Mouse (Mus musculus) neural tube, embryonic 11.5 days (tissue): ENCODE measurements around the gene Adgrf5. TPM values are rescaled to one million over a fixed set of nuclear protein-coding genes. Genes with fewer than 3 reads are reported as not detected.

Experiments used
- ATAC-seq: fragments of 200-750 bp; cut with Nextera tagmentation; 2 replicates; pipeline ENCODE4 v1.8.0; 2017; ENCODE audit warnings: moderate number of reproducible peaks, mild to moderate bottlenecking, moderate TSS enrichment, moderate library complexity; ENCODE audit not compliant: insufficient read depth, low FRiP score, low TSS enrichment
- DNase-seq: peaks from one replicate; pipeline ENCODE4 v3.0.0-alpha.2; 2015; ENCODE audit warnings: low spot score
- H3K27ac ChIP-seq: fragments of 300-500 bp; sonication (generic); 2 replicates; pipeline ENCODE4 v1.5.1; 2014; ENCODE audit warnings: low read depth, mild to moderate bottlenecking, low read length
- H3K27me3 ChIP-seq: fragments of 300-500 bp; sonication (generic); 2 replicates; pipeline ENCODE4 v1.6.1; 2014; ENCODE audit warnings: mild to moderate bottlenecking, low read length, mixed read lengths; ENCODE audit not compliant: control insufficient read depth, insufficient read depth
- H3K36me3 ChIP-seq: fragments of 300-500 bp; sonication (generic); 2 replicates; pipeline ENCODE4 v1.6.1; 2014; ENCODE audit warnings: mild to moderate bottlenecking, low read length, moderate library complexity, mixed read lengths; ENCODE audit not compliant: control insufficient read depth, insufficient read depth
- H3K4me1 ChIP-seq: fragments of 300-500 bp; sonication (generic); 2 replicates; pipeline ENCODE4 v1.6.1; 2014; ENCODE audit warnings: low read length, mixed read lengths; ENCODE audit not compliant: control insufficient read depth, insufficient read depth
- H3K4me2 ChIP-seq: fragments of 300-500 bp; sonication (generic); 2 replicates; pipeline ENCODE4 v1.6.1; 2014; ENCODE audit warnings: low read depth, mild to moderate bottlenecking, moderate library complexity
- H3K4me3 ChIP-seq: fragments of 300-500 bp; sonication (generic); 2 replicates; pipeline ENCODE4 v1.5.1; 2014; ENCODE audit warnings: low read depth, low read length
- H3K9ac ChIP-seq: fragments of 300-500 bp; sonication (generic); 2 replicates; pipeline ENCODE4 v1.6.1; 2014; ENCODE audit warnings: mild to moderate bottlenecking, low read length
- H3K9me3 ChIP-seq: fragments of 300-500 bp; sonication (generic); 2 replicates; pipeline ENCODE4 v1.6.1; 2016; ENCODE audit warnings: low read length; ENCODE audit not compliant: control insufficient read depth
- WGBS: fragments of 180-500 bp; shearing (Covaris S2); extraction: QIAGEN DNeasy Blood & Tissue Kit; methylation state at CpG from one replicate; pipeline ENCODE4 v1.1.7; 2014; 5-methylcytosine and 5-hydroxymethylcytosine counted together
- polyA plus RNA-seq: library from polyadenylated mRNA; unstranded; fragments of >200 nt; fragmentation: Nextera tagmentation; extraction: Ambion mirVana; gene quantifications from 2 replicates; pipeline ENCODE4 v1.2.1, GENCODE M21; 2014

The Adgrf5 gene
- polyA plus RNA-seq, 1 experiment from 2014 or later = 11.5 TPM

- H3K36me3 ChIP-seq = no peaks in the 10 kb centered on the region
- no peaks in the 10 kb centered on the region for H3K9me3 ChIP-seq
- H3K4me3 ChIP-seq = no peak overlapping the region
- H3K27ac ChIP-seq = no peak overlapping the region
- H3K4me1 ChIP-seq = no peaks in the 10 kb centered on the region
- WGBS = 59% methylated on average over 9 of the region's 9 CpGs
- no peak overlapping the region for H3K9ac ChIP-seq
- no peaks in the 10 kb centered on the region for H3K27me3 ChIP-seq
- no peak for ATAC-seq
- DNase-seq = no peak
- no peak overlapping the region for H3K4me2 ChIP-seq
These were observed 31.9 kb downstream of the Adgrf5 start for GRCm38 (mm10) chr17:43392191-43392590.

- Histone ChIP-seq H3K36me3 (no peaks in the 10 kb centered on the region), H3K9me3 (no peaks in the 10 kb centered on the region), H3K4me1 (no peaks in the 10 kb centered on the region), H3K9ac (no peak overlapping the region), H3K27ac (no peak overlapping the region), H3K27me3 (no peaks in the 10 kb centered on the region), H3K4me3 (no peak overlapping the region), H3K4me2 (no peak overlapping the region)
- DNase-seq (no peak), ATAC-seq (no peak)
- WGBS = 91% methylated on average over 8 of the region's 8 CpGs
These were observed 33.4 kb downstream of the Adgrf5 start for GRCm38 (mm10) chr17:43393669-43394068.

- no peak overlapping the region for H3K9ac ChIP-seq
- no peak overlapping the region for H3K27ac ChIP-seq
- H3K4me2 ChIP-seq = no peak overlapping the region
- 82% methylated on average over 12 of the region's 12 CpGs for WGBS
- no peak for DNase-seq
- H3K27me3 ChIP-seq = no peaks in the 10 kb centered on the region
- H3K4me1 ChIP-seq = no peaks in the 10 kb centered on the region
- H3K36me3 ChIP-seq = no peaks in the 10 kb centered on the region
- ATAC-seq = no peak
- H3K9me3 ChIP-seq = no peaks in the 10 kb centered on the region
- H3K4me3 ChIP-seq = no peak overlapping the region
These were observed 35.4 kb downstream of the Adgrf5 start for GRCm38 (mm10) chr17:43395400-43396258.

DNA sequence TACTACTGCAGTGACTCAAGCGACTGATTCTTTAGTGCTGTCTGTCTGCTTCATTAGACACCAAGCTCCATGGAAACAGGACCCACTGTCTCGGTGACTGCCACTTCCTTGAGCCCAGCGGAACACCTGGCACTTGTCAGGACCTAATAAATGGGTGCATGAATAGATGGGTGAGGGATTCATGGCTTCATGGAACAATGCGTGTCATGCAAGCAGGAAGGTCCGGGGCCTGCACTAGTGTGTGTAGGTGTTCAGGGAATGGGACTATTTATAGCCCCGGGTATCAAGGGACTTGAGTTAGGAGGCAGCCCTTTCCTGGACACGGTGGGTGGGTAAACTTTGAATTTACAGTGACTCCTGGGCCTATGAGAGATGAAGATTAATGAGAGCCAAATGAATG, 38.4 kb downstream of the Adgrf5 start:
- Histone ChIP-seq H3K9ac (no peak overlapping the region), H3K4me1 (no peaks in the 10 kb centered on the region), H3K36me3 (no peaks in the 10 kb centered on the region), H3K27me3 (no peaks in the 10 kb centered on the region), H3K27ac (no peak overlapping the region), H3K4me3 (no peak overlapping the region), H3K9me3 (no peaks in the 10 kb centered on the region), H3K4me2 (no peak overlapping the region)
- ATAC-seq (no peak), DNase-seq (no peak)
- WGBS = 56% methylated on average over 7 of the region's 7 CpGs

GRCm38 (mm10) chr17:43399151-43399550, 38.9 kb downstream of the Adgrf5 start:
- Histone ChIP-seq H3K27me3 (no peaks in the 10 kb centered on the region), H3K27ac (no peak overlapping the region), H3K9me3 (no peaks in the 10 kb centered on the region), H3K4me3 (no peak overlapping the region), H3K4me2 (no peak overlapping the region), H3K4me1 (no peaks in the 10 kb centered on the region), H3K36me3 (no peaks in the 10 kb centered on the region), H3K9ac (no peak overlapping the region)
- no peak for DNase-seq
- WGBS = 81% methylated on average over 3 of the region's 3 CpGs
- no peak for ATAC-seq

DNA sequence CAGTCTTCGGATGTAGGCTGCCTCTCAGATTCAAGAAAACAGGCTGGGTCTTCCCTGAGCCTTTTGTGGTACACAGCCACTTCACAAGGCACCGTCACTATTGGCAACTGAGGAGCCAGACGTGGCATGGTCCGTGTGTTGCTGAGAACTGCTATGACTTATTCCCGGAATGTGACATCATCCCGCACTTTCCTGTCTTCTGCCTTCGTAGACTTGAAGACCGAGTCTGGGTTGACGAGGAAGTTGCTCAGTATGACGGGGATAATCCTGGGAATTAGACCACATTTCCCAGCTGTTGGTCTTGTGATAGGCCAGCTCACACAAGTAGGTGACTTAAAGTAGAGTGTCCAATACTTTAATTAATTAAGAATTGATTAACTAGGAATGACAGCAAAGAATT, 40.2 kb downstream of the Adgrf5 start:
- no peak for ATAC-seq
- no peak overlapping the region for H3K9ac ChIP-seq
- no peak for DNase-seq
- WGBS = 83% methylated on average over 10 of the region's 10 CpGs
- no peaks in the 10 kb centered on the region for H3K36me3 ChIP-seq
- no peaks in the 10 kb centered on the region for H3K9me3 ChIP-seq
- H3K27me3 ChIP-seq = no peaks in the 10 kb centered on the region
- no peaks in the 10 kb centered on the region for H3K4me1 ChIP-seq
- H3K4me2 ChIP-seq = no peak overlapping the region
- no peak overlapping the region for H3K27ac ChIP-seq
- H3K4me3 ChIP-seq = no peak overlapping the region

GRCm38 (mm10) chr17:43403851-43404250, 43.6 kb downstream of the Adgrf5 start:
- H3K4me3 ChIP-seq = no peak overlapping the region
- H3K4me1 ChIP-seq = no peaks in the 10 kb centered on the region
- H3K27me3 ChIP-seq = no peaks in the 10 kb centered on the region
- ATAC-seq (no peak), DNase-seq (no peak)
- no peak overlapping the region for H3K27ac ChIP-seq
- no peak overlapping the region for H3K4me2 ChIP-seq
- H3K9me3 ChIP-seq = no peaks in the 10 kb centered on the region
- no peaks in the 10 kb centered on the region for H3K36me3 ChIP-seq
- 44% methylated on average over 6 of the region's 6 CpGs for WGBS
- H3K9ac ChIP-seq = no peak overlapping the region

- H3K4me1 ChIP-seq = no peaks in the 10 kb centered on the region
- no peaks in the 10 kb centered on the region for H3K36me3 ChIP-seq
- no peak overlapping the region for H3K4me3 ChIP-seq
- DNase-seq = no peak
- no peak overlapping the region for H3K9ac ChIP-seq
- H3K9me3 ChIP-seq = no peaks in the 10 kb centered on the region
- no peak overlapping the region for H3K4me2 ChIP-seq
- 65% methylated on average over 5 of the region's 5 CpGs for WGBS
- H3K27ac ChIP-seq = no peak overlapping the region
- H3K27me3 ChIP-seq = no peaks in the 10 kb centered on the region
- ATAC-seq = no peak
These were observed 44.2 kb downstream of the Adgrf5 start for GRCm38 (mm10) chr17:43404408-43404807.

GRCm38 (mm10) chr17:43406321-43406720, 46.1 kb downstream of the Adgrf5 start:
- no peaks in the 10 kb centered on the region for H3K4me1 ChIP-seq
- no peak overlapping the region for H3K27ac ChIP-seq
- no peaks in the 10 kb centered on the region for H3K9me3 ChIP-seq
- no peak for DNase-seq
- H3K4me2 ChIP-seq = no peak overlapping the region
- 91% methylated on average over 3 of the region's 3 CpGs for WGBS
- ATAC-seq = no peak
- H3K4me3 ChIP-seq = no peak overlapping the region
- no peaks in the 10 kb centered on the region for H3K36me3 ChIP-seq
- no peak overlapping the region for H3K9ac ChIP-seq
- no peaks in the 10 kb centered on the region for H3K27me3 ChIP-seq
